Mouse (Mus musculus) limb, embryonic 14.5 days (tissue): ENCODE measurements around the gene Gm49711. TPM values are rescaled to one million over a fixed set of nuclear protein-coding genes. Genes with fewer than 3 reads are reported as not detected.
"Not testable (repeated sequence)": the region's sequence is repeated elsewhere in the genome, so short reads cannot be mapped to it uniquely, and the experiment has no call there.

ENCODE experiments used
- ATAC-seq: fragments of 200-750 bp; cut with Nextera tagmentation; 2 replicates; pipeline ENCODE4 v1.8.0; 2017; ENCODE audit warnings: low read depth, moderate number of reproducible peaks, moderate TSS enrichment; ENCODE audit not compliant: low FRiP score
- DNase-seq: peaks from one replicate; pipeline ENCODE4 v3.0.0-alpha.2; 2015; ENCODE audit warnings: low spot score
- H3K27ac ChIP-seq: fragments of 300-500 bp; sonication (generic); replicated peaks from 2 replicates; pipeline ENCODE4 v1.5.1; 2014; ENCODE audit warnings: low read depth, mild to moderate bottlenecking, low read length, moderate library complexity, mixed read lengths
- H3K27me3 ChIP-seq: fragments of 300-500 bp; sonication (generic); 2 replicates; pipeline ENCODE4 v1.6.1; 2014; ENCODE audit warnings: low read length, mixed read lengths; ENCODE audit not compliant: control insufficient read depth, insufficient read depth
- H3K36me3 ChIP-seq: fragments of 300-500 bp; sonication (generic); 2 replicates; pipeline ENCODE4 v1.6.1; 2014; ENCODE audit warnings: mild to moderate bottlenecking, low read length, moderate library complexity, mixed read lengths; ENCODE audit not compliant: control insufficient read depth, insufficient read depth
- H3K4me1 ChIP-seq: fragments of 300-500 bp; sonication (generic); 2 replicates; pipeline ENCODE4 v1.6.1; 2014; ENCODE audit warnings: antibody characterized with exemption, low read length, mixed read lengths; ENCODE audit not compliant: control insufficient read depth, insufficient read depth
- H3K4me2 ChIP-seq: fragments of 300-500 bp; sonication (generic); replicated peaks from 2 replicates; pipeline ENCODE4 v1.6.1; 2014; ENCODE audit warnings: low read depth, mild to moderate bottlenecking, low read length, moderate library complexity; ENCODE audit not compliant: severe bottlenecking
- H3K4me3 ChIP-seq: fragments of 300-500 bp; sonication (generic); replicated peaks from 2 replicates; pipeline ENCODE4 v1.5.1; 2014; ENCODE audit warnings: low read length
- H3K9ac ChIP-seq: fragments of 300-500 bp; sonication (generic); 2 replicates; pipeline ENCODE4 v1.6.1; 2014; ENCODE audit warnings: mild to moderate bottlenecking, low read depth, low read length, moderate library complexity; ENCODE audit not compliant: severe bottlenecking
- H3K9me3 ChIP-seq: fragments of 300-500 bp; sonication (generic); 2 replicates; pipeline ENCODE4 v1.6.1; 2016; ENCODE audit warnings: low read length; ENCODE audit not compliant: control insufficient read depth
- POLR2A ChIP-seq: fragments of 200-500 bp; IDR thresholded peaks from 2 replicates; pipeline ENCODE4 v1.8.0; 2012; ENCODE audit warnings: inconsistent platforms, mild to moderate bottlenecking, moderate library complexity, borderline replicate concordance; ENCODE audit not compliant: insufficient read depth, insufficient read length; ENCODE audit errors: extremely low read depth
- WGBS: fragments of 180-500 bp; shearing (Covaris S2); extraction: QIAGEN DNeasy Blood & Tissue Kit; methylation state at CpG from one replicate; pipeline ENCODE4 v1.1.7; 2014; 5-methylcytosine and 5-hydroxymethylcytosine counted together
- polyA plus RNA-seq, 2 experiments: library from polyadenylated mRNA; depleted of rRNA in 1 of 2; stranded (reverse) in 1 of 2; unstranded in 1 of 2; fragments of >200 nt; fragmentation: Nextera tagmentation in 1 of 2; extraction: Ambion mirVana in 1 of 2; gene quantifications; 2 replicates each; pipeline versions ENCODE4 v1.2.1 to v1.2.3; 2012 to 2014

Gene Gm49711
- polyA plus RNA-seq, 2 experiments, result 0.24 TPM; not detected in 1

DNA sequence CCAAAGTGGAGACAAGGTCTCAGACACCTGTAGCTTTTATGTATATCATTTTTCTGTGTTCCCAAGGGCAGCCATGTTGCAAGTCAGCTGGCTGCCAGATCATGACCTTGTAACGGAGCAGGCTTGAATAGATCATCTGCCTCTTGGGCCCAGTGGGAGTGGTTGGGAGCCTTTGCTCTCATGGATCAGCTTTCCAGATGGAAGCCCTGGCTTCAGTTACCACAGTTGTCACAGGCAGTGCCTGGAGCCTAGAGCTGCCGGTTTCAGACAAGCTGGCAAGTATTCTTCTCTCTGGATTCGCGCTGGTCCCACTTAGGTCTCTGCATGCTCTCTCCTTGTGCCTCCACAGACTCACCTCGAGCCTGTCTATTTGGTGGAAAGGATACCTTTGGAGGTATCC, 44.0 kb downstream of the Gm49711 start:
- no peak overlapping the region for H3K27ac ChIP-seq
- H3K36me3 ChIP-seq, result peaks cover 24% of the 10 kb centered on the region
- H3K9ac ChIP-seq, result no peak overlapping the region
- peaks cover 18% of the 10 kb centered on the region for H3K4me1 ChIP-seq
- ATAC-seq (no peak), DNase-seq (no peak)
- H3K9me3 ChIP-seq, result no peaks in the 10 kb centered on the region
- no peaks in the 10 kb centered on the region for H3K27me3 ChIP-seq
- no peak overlapping the region for H3K4me3 ChIP-seq
- 79% methylated on average over 5 of the region's 5 CpGs for WGBS
- TF ChIP-seq POLR2A, result no peak
- H3K4me2 ChIP-seq, result no peak overlapping the region

DNA sequence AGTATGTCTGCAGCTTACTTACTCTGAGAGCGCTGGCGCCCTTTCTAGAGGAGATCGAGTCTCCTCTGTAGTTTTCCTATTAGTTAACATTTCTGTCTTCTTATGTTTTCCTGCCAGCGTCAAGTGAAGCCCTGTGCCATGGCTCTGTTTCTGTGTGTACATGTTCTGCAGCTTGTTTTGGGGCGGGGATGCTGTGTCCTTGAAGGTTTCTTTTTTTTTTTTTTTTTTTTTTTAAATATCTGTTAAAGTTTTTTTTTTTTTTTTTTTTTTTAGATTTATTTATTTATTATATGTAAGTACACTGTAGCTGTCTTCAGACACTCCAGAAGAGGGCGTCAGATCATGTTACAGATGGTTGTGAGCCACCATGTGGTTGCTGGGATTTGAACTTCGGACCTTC, 44.8 kb downstream of the Gm49711 start:
- not testable (repeated sequence) for H3K9me3 ChIP-seq, H3K27me3 ChIP-seq, ATAC-seq, H3K9ac ChIP-seq, H3K27ac ChIP-seq, H3K4me2 ChIP-seq, DNase-seq, H3K4me3 ChIP-seq
- Histone ChIP-seq H3K36me3 (peaks cover 23% of the 10 kb centered on the region), H3K4me1 (peaks cover 14% of the 10 kb centered on the region)
- 98% methylated on average over 6 of the region's 7 CpGs for WGBS

DNA sequence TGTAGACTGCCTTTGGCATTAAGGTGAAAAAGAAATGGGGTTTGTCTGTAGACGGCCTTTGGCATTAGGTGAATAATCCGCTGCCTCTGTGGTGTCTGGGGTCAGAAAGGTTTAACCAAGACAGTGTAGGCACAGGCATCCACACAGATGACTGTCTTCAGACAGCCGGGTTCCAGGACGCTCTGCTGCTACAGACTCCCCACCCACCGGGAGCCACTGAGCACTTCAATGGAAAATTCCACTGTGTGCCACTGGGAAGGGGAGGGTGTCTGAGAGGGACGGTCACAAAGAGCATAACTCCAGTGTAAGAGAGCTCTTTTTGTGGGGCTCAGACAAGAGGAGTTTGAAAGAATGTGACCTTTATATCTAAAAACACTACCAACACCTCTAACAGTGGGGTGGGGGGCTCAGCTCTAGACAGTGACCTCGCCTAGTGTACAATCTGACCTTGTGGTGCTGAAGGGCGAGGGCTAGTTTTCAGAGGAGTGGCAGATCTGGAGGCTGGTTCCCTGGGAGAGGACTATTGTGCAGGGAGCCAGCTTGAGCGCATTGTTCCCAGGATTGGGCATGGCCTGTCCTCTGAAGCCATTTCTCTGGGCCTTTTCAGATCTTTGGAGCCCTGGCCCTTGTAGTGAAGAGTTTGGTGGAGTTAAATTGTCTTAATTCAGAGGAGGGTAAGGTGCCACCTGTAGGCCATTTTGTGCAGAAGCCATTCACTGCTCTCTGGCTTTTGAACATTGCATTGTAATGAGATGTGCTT, 45.6 kb downstream of the Gm49711 start:
- Histone ChIP-seq H3K4me1 (peaks cover 5% of the 10 kb centered on the region), H3K27ac (no peak overlapping the region), H3K4me3 (no peak overlapping the region), H3K36me3 (peaks cover 23% of the 10 kb centered on the region), H3K9ac (no peak overlapping the region), H3K27me3 (no peaks in the 10 kb centered on the region), H3K4me2 (no peak overlapping the region), H3K9me3 (no peaks in the 10 kb centered on the region)
- TF ChIP-seq POLR2A, result no peak
- DNase-seq (no peak), ATAC-seq (no peak)
- 62% methylated on average over 9 of the region's 9 CpGs for WGBS

DNA sequence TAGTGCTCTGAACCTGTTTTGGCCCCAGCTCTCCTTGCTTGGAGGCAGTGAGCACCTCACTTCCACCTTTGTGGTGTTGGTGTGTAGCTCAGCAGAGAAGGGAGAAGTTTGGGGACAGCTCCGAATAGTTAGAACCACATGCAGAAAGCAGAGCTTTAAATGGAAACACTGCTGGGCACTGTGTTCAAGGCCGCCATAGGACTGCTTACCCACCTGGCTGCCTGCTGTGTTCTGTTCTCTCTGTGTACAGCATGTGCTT, 46.1 kb downstream of the Gm49711 start:
- no peak for ATAC-seq
- no peaks in the 10 kb centered on the region for H3K9me3 ChIP-seq
- no peak overlapping the region for H3K9ac ChIP-seq
- WGBS, result 87% methylated on average over 2 of the region's 2 CpGs
- H3K27ac ChIP-seq, result no peak overlapping the region
- no peak for DNase-seq
- no peak for TF ChIP-seq POLR2A
- H3K4me3 ChIP-seq, result no peak overlapping the region
- H3K4me2 ChIP-seq, result no peak overlapping the region
- H3K36me3 ChIP-seq, result peaks cover 23% of the 10 kb centered on the region
- no peaks in the 10 kb centered on the region for H3K27me3 ChIP-seq
- H3K4me1 ChIP-seq, result peaks cover under 1% of the 10 kb centered on the region; the same call in 1 of the 2 replicates

DNA sequence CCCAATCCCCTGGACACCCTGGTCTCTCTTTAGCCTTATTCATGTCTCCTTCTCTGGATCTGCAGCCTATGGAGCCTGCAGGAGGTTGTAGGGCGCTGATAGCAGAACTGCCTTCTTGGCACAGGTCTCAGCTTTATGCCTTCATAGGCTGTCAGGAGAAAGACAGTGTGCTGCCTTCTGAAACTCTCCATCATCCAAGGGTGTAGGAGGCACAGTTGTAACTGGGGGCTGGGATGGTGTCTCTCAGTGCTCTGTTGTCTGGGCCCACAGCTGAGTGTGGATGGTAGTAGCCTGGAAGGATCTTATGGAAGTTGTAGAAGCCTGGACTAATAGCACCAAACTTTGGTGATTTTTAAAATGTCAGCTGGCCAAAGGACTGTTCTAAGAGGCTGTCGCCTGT, 46.8 kb downstream of the Gm49711 start:
- DNase-seq, result no peak
- H3K4me3 ChIP-seq, result no peak overlapping the region
- H3K9ac ChIP-seq, result no peak overlapping the region
- 100% methylated on average over 2 of the region's 2 CpGs for WGBS
- H3K4me2 ChIP-seq, result no peak overlapping the region
- TF ChIP-seq POLR2A, result no peak
- H3K4me1 ChIP-seq, result no peaks in the 10 kb centered on the region
- H3K36me3 ChIP-seq, result peaks cover 21% of the 10 kb centered on the region
- no peak overlapping the region for H3K27ac ChIP-seq
- ATAC-seq, result no peak
- H3K27me3 ChIP-seq, result no peaks in the 10 kb centered on the region
- H3K9me3 ChIP-seq, result no peaks in the 10 kb centered on the region

DNA sequence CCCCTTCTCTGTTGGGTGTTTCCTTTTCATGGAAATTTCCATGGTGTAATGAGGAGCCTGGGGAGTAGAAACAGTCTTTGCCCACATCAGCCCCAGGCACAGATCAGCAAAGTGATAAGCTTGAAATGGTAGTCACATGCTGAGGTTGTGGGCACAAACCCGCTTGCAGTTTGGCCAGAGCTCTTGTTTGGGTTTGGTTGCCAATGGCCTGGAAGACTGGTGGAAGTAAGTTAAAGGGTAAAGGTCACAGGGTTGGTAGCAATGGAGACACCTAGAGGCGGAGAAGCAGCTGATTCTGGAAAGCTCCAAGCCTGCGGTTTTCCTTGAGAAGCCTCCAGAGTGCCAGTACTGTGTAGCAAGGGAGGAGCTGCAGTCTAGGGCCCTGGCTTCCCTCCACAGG, 47.5 kb downstream of the Gm49711 start:
- DNase-seq (no peak), ATAC-seq (no peak)
- Histone ChIP-seq H3K4me1 (no peaks in the 10 kb centered on the region), H3K4me2 (no peak overlapping the region), H3K9ac (no peak overlapping the region), H3K27me3 (no peaks in the 10 kb centered on the region), H3K27ac (no peak overlapping the region), H3K36me3 (peaks cover 14% of the 10 kb centered on the region), H3K9me3 (no peaks in the 10 kb centered on the region), H3K4me3 (no peak overlapping the region)
- 76% methylated on average over 3 of the region's 3 CpGs for WGBS
- no peak for TF ChIP-seq POLR2A
